Mouse (Mus musculus) liver, embryonic 11.5 days (tissue): ENCODE results near the gene Mtx1. TPM values are rescaled to one million over a fixed set of nuclear protein-coding genes. Genes with fewer than 3 reads are reported as not detected.

ENCODE experiments used
- ATAC-seq: fragments of 200-750 bp; cut with Nextera tagmentation; replicated peaks from 2 replicates; pipeline ENCODE4 v1.8.0; 2017; ENCODE audit warnings: moderate number of reproducible peaks, mild to moderate bottlenecking, moderate TSS enrichment, moderate library complexity; ENCODE audit not compliant: low FRiP score
- DNase-seq: peaks from one replicate; pipeline ENCODE4 v3.0.0-alpha.2; 2017; ENCODE audit warnings: low spot score
- H3K27ac ChIP-seq: fragments of 300-500 bp; sonication (generic); 2 replicates; pipeline ENCODE4 v1.5.1; 2014; ENCODE audit warnings: mild to moderate bottlenecking, low read depth, low read length, control low read depth
- H3K27me3 ChIP-seq: fragments of 300-500 bp; sonication (generic); replicated peaks from 2 replicates; pipeline ENCODE4 v1.6.1; 2014; ENCODE audit warnings: low read length, mixed read lengths; ENCODE audit not compliant: control insufficient read depth, insufficient read depth
- H3K36me3 ChIP-seq: fragments of 300-500 bp; sonication (generic); 2 replicates; pipeline ENCODE4 v1.6.1; 2014; ENCODE audit warnings: mild to moderate bottlenecking, low read length, moderate library complexity, mixed read lengths; ENCODE audit not compliant: control insufficient read depth, insufficient read depth
- H3K4me1 ChIP-seq: fragments of 300-500 bp; sonication (generic); replicated peaks from 2 replicates; pipeline ENCODE4 v1.6.1; 2014; ENCODE audit warnings: low read length, mixed read lengths; ENCODE audit not compliant: control insufficient read depth, insufficient read depth
- H3K4me2 ChIP-seq: fragments of 300-500 bp; sonication (generic); 2 replicates; pipeline ENCODE4 v1.6.1; 2014; ENCODE audit warnings: mild to moderate bottlenecking, control low read depth, moderate library complexity
- H3K4me3 ChIP-seq: fragments of 300-500 bp; sonication (generic); 2 replicates; pipeline ENCODE4 v1.5.1; 2014; ENCODE audit warnings: low read depth, low read length, control low read depth
- H3K9ac ChIP-seq: fragments of 300-500 bp; sonication (generic); 2 replicates; pipeline ENCODE4 v1.6.1; 2014; ENCODE audit warnings: low read depth, low read length, control low read depth
- H3K9me3 ChIP-seq: fragments of 300-500 bp; sonication (generic); 2 replicates; pipeline ENCODE4 v1.6.1; 2016; ENCODE audit warnings: low read length, inconsistent platforms, mixed read lengths; ENCODE audit not compliant: control insufficient read depth
- WGBS: fragments of 180-500 bp; shearing (Covaris S2); extraction: QIAGEN DNeasy Blood & Tissue Kit; methylation state at CpG from one replicate; pipeline ENCODE4 v1.1.7; 2014; 5-methylcytosine and 5-hydroxymethylcytosine counted together
- polyA plus RNA-seq: library from polyadenylated mRNA; unstranded; fragments of >200 nt; fragmentation: Nextera tagmentation; extraction: Ambion mirVana; gene quantifications from 2 replicates; pipeline ENCODE4 v1.2.1, GENCODE M21; 2014

The Mtx1 gene
- polyA plus RNA-seq, 1 experiment from 2014 or later, result 219 TPM

- 4% methylated on average over 41 of the region's 41 CpGs for WGBS
- Histone ChIP-seq H3K27me3 (peaks cover 44% of the 10 kb centered on the region), H3K9ac (0 out of 2 replicates have a peak overlapping the region, but pooled peaks have one; percentile 9), H3K36me3 (no peaks in the 10 kb centered on the region), H3K4me1 (peaks cover 27% of the 10 kb centered on the region), H3K27ac (no peak overlapping the region), H3K9me3 (no peaks in the 10 kb centered on the region), H3K4me2 (peak overlapping the region; percentile 69), H3K4me3 (peak overlapping the region; percentile 45)
- ATAC-seq, result peak; percentile 53
- peak; percentile 79 for DNase-seq
Observed at GRCm38 (mm10) chr3:89227307-89228179, 655 bp upstream of the Mtx1 start.

- Histone ChIP-seq H3K4me3 (no peak overlapping the region), H3K9ac (no peak overlapping the region; the same call in 1 of the 2 replicates), H3K4me2 (peak overlapping the region; percentile 69; the same call in 1 of the 2 replicates), H3K36me3 (no peaks in the 10 kb centered on the region), H3K27ac (no peak overlapping the region), H3K4me1 (peaks cover 27% of the 10 kb centered on the region), H3K27me3 (peaks cover 38% of the 10 kb centered on the region), H3K9me3 (no peaks in the 10 kb centered on the region)
- DNase-seq, result no peak
- 35% methylated on average over 11 of the region's 11 CpGs for WGBS
- no peak for ATAC-seq
Observed at GRCm38 (mm10) chr3:89226361-89226760, 527 bp downstream of the Mtx1 start.

GRCm38 (mm10) chr3:89225918-89226317 lies 970 bp downstream of the Mtx1 start:
- Histone ChIP-seq H3K9me3 (no peaks in the 10 kb centered on the region), H3K4me1 (peaks cover 27% of the 10 kb centered on the region), H3K4me2 (no peak overlapping the region), H3K9ac (no peak overlapping the region; the same call in 1 of the 2 replicates), H3K36me3 (no peaks in the 10 kb centered on the region), H3K27me3 (peaks cover 38% of the 10 kb centered on the region), H3K27ac (no peak overlapping the region), H3K4me3 (no peak overlapping the region)
- no peak for ATAC-seq
- 41% methylated on average over 4 of the region's 4 CpGs for WGBS
- DNase-seq, result no peak

GRCm38 (mm10) chr3:89225321-89225815 lies 1.5 kb downstream of the Mtx1 start:
- Histone ChIP-seq H3K4me3 (no peak overlapping the region), H3K9me3 (no peaks in the 10 kb centered on the region), H3K4me1 (peaks cover 27% of the 10 kb centered on the region), H3K9ac (no peak overlapping the region), H3K27ac (no peak overlapping the region), H3K27me3 (peaks cover 38% of the 10 kb centered on the region), H3K4me2 (no peak overlapping the region), H3K36me3 (no peaks in the 10 kb centered on the region)
- ATAC-seq (no peak), DNase-seq (no peak)
- 60% methylated on average over 12 of the region's 12 CpGs for WGBS

- H3K9ac ChIP-seq, result no peak overlapping the region
- no peaks in the 10 kb centered on the region for H3K36me3 ChIP-seq
- H3K4me3 ChIP-seq, result no peak overlapping the region
- DNase-seq (no peak), ATAC-seq (no peak)
- H3K27me3 ChIP-seq, result peaks cover 37% of the 10 kb centered on the region
- H3K4me2 ChIP-seq, result no peak overlapping the region
- no peak overlapping the region for H3K27ac ChIP-seq
- H3K4me1 ChIP-seq, result peaks cover 27% of the 10 kb centered on the region
- no peaks in the 10 kb centered on the region for H3K9me3 ChIP-seq
- WGBS, result 71% methylated on average over 11 of the region's 11 CpGs
Observed at GRCm38 (mm10) chr3:89224796-89225195, 2.1 kb downstream of the Mtx1 start.

GRCm38 (mm10) chr3:89221167-89221566 lies 5.7 kb downstream of the Mtx1 start:
- 76% methylated on average over 5 of the region's 5 CpGs for WGBS
- Histone ChIP-seq H3K4me2 (no peak overlapping the region), H3K27me3 (peaks cover 13% of the 10 kb centered on the region), H3K4me1 (peaks cover 6% of the 10 kb centered on the region), H3K4me3 (no peak overlapping the region), H3K9ac (no peak overlapping the region), H3K36me3 (no peaks in the 10 kb centered on the region), H3K27ac (no peak overlapping the region), H3K9me3 (no peaks in the 10 kb centered on the region)
- DNase-seq (no peak), ATAC-seq (no peak)

GRCm38 (mm10) chr3:89219546-89219945 lies 7.3 kb downstream of the Mtx1 start:
- Histone ChIP-seq H3K4me2 (no peak overlapping the region), H3K27ac (0 out of 2 replicates have a peak overlapping the region, but pooled peaks have one; percentile 16), H3K36me3 (no peaks in the 10 kb centered on the region), H3K9me3 (no peaks in the 10 kb centered on the region), H3K4me3 (no peak overlapping the region), H3K9ac (no peak overlapping the region), H3K27me3 (no peaks in the 10 kb centered on the region; the same call in 1 of the 2 replicates), H3K4me1 (peaks cover 15% of the 10 kb centered on the region)
- ATAC-seq (no peak), DNase-seq (no peak)
- 29% methylated on average over 8 of the region's 8 CpGs for WGBS

- no peaks in the 10 kb centered on the region for H3K36me3 ChIP-seq
- no peak overlapping the region for H3K4me3 ChIP-seq
- DNase-seq, result no peak
- no peaks in the 10 kb centered on the region; the same call in 1 of the 2 replicates for H3K27me3 ChIP-seq
- no peak overlapping the region for H3K27ac ChIP-seq
- WGBS, result 78% methylated on average over 1 of the region's 1 CpGs
- peaks cover 18% of the 10 kb centered on the region for H3K4me1 ChIP-seq
- H3K9ac ChIP-seq, result no peak overlapping the region
- H3K4me2 ChIP-seq, result no peak overlapping the region
- no peaks in the 10 kb centered on the region for H3K9me3 ChIP-seq
- no peak for ATAC-seq
Observed at GRCm38 (mm10) chr3:89218271-89218670, 8.6 kb downstream of the Mtx1 start.
